Mouse (Mus musculus) heart, postnatal 10 days (tissue): ENCODE measurements around the gene Rapgef1. TPM values are rescaled to one million over a fixed set of nuclear protein-coding genes. Genes with fewer than 3 reads are reported as not detected.
A peak's percentile ranks its signal among the peaks of the same experiment; 100 is the strongest.

Source experiments
- DNase-seq, 2 experiments: peaks; one replicate each; pipeline ENCODE4 v3.0.0; 2021
- intact Hi-C: fragments of 180-260 bp; cut with DNase I; formaldehyde crosslinking; loops from one replicate; pipeline ENCODE4 v1.15.1; 2025
- total RNA-seq, 2 experiments: library from RNA; stranded (reverse); gene quantifications; 2 replicates each; pipeline ENCODE4 v1.2.3; 2021

The Rapgef1 gene
- total RNA-seq, 2 experiments from 2014 or later, result 92.7 to 102 TPM

DNA sequence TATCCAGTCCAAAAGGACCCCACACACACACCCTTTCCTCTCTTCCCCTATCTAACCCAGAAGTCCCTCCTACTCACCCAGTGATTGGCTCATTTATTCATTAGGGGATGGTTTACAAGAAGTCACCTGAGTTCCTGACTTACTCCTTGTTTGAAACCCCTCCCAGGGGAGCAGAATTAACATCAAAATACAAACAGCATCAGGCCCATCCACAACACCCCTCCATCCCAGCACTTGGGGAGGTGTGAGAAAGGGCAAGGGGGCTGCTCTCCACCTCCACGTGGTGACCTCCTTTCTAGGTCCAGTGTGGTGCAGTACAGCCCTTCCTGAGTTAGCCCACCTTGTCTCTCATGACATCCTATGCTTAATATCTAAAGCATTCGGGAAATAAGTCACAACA lies 110.0 kb downstream of the Rapgef1 start:
- no peak for DNase-seq
- intact Hi-C loops, result no loop called here

GRCm38 (mm10) chr2:29731545-29731944 lies 112.0 kb downstream of the Rapgef1 start:
- DNase-seq, result peak; percentile 59 to 62
- intact Hi-C loops, result loop anchor here (2.0 kb wide), 1 partner anchor 113 kb away; the partner anchor contains the start of gene Rapgef1

- DNase-seq, result no peak
- intact Hi-C loops, result no loop called here
Measured at GRCm38 (mm10) chr2:29732559-29732958, 113.0 kb downstream of the Rapgef1 start.

DNA sequence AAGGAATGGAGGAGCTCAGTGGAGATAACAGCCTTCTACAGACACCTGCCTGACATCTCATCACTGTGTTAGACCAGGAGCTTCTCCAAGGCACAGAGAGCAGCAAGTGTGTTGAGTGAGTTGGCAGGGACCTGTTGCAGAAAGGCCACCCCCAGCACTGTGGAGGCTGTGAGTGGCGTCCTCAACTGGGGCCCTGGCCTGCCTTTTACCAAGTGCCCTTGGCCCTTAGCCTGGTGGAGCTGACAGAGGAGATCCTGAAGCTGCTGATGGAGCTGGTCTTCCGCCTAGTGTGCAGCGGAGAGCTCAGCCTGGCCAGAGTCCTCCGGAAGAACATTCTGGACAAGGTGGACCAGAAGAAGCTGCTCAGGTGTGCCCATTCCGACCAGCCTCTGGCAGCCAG lies 113.8 kb downstream of the Rapgef1 start:
- intact Hi-C loops, result no loop called here

DNA sequence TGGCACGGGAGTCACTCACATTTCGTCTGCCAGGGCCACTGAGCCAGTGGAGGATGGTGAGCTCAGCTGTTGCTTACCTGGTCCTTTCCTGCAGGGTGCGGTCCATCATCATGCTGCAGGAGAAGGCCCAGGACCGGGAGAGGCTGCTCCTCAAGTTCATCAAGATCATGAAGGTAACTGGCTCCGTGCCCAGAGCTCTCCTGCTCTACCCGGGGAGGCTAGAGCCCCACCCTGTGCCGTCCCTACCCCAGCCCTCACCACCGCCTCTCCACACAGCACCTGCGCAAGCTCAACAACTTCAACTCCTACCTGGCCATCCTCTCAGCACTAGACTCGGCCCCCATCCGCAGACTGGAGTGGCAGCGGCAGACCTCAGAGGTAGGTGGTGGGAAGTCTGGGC lies 116.2 kb downstream of the Rapgef1 start:
- intact Hi-C loops, result no loop called here
- no peak for DNase-seq

More for the DNA sequence above, 113.8 kb downstream of the Rapgef1 start:
- DNase-seq, result no peak

DNA sequence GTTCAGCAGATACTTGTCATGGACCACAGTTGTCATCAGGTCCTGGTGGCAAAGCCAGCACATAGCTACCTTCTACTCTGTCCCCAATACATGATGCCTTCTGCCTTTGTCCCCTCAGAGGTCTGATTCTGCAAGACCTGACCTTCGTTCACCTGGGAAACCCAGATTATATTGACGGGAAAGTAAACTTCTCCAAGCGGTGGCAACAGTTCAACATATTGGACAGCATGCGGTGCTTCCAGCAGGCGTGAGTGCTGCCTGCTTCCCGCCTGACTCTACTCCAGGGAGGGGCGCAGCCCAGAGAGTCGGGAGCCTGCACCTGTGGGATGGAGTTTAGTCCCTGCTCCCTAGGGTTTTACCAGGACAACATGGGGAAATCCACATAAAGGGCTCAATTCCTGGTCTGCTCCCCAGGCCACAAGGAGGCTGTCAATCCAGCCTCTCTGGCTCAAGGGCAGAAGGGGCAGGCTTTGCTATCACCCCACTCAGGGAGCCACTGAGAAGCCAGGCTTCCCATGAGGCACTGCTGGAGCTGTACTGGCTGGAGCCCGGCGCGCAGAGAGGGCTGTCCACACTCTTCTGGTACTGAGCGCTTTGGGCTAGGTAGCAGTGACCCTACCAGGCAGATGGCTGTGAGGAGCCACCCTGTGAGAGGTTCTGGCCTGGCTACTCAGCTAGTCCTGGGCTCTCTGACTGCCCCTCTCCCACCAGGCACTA lies 117.8 kb downstream of the Rapgef1 start:
- peak; percentile 53 for DNase-seq

DNA sequence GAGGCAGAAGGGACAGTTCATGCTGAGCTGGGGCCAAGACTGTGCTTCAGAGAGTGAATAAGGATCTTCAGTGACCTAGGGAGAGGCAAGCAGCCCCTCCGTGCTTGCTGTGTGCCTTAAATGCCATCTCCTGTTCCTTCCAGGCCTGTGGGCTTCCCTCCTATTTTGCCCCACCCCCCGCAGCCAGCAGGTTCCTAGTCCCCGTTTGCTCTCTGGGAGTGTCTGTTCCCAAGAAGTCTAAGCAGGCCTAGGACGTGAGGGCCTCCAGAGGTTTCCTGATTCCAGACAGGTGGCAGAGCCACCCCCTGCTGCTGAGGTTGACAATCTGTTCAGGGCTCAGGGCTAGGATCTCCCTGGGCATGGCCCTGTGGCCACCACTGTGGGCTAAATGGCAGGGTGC lies 119.3 kb downstream of the Rapgef1 start:
- intact Hi-C loops, result no loop called here
- no peak for DNase-seq

More for the DNA sequence above, 117.8 kb downstream of the Rapgef1 start:
- intact Hi-C loops, result no loop called here

DNA sequence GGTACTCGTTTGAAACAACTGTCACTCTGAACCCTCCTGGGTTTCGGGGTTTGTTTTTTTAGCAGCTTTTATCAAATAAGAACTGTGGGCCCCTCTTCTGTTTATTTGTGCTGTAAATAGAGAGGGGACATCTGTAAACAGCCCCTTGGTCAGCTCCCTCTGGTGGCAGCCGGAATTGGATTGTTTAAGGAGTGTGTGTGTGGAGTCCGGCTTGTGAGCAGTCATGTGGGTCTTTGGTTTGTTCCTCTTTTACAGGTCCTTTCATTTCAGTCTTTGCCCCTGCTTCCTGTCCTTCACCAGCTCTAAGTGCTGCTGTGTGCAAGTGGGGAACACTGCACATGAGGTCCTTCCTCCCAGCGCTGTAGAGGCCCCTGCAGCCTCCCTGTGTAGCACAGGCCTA lies 119.8 kb downstream of the Rapgef1 start:
- no peak for DNase-seq

GRCm38 (mm10) chr2:29741207-29741606 lies 121.7 kb downstream of the Rapgef1 start:
- no peak for DNase-seq
- intact Hi-C loops, result no loop called here

More for the DNA sequence above, 119.8 kb downstream of the Rapgef1 start:
- intact Hi-C loops, result no loop called here

- intact Hi-C loops, result no loop called here
Measured at GRCm38 (mm10) chr2:29744256-29744655, 124.7 kb downstream of the Rapgef1 start.

GRCm38 (mm10) chr2:29747188-29747782 lies 127.8 kb downstream of the Rapgef1 start:
- intact Hi-C loops, result no loop called here
- no peak for DNase-seq

More at GRCm38 (mm10) chr2:29744256-29744655, 124.7 kb downstream of the Rapgef1 start:
- no peak for DNase-seq

DNA sequence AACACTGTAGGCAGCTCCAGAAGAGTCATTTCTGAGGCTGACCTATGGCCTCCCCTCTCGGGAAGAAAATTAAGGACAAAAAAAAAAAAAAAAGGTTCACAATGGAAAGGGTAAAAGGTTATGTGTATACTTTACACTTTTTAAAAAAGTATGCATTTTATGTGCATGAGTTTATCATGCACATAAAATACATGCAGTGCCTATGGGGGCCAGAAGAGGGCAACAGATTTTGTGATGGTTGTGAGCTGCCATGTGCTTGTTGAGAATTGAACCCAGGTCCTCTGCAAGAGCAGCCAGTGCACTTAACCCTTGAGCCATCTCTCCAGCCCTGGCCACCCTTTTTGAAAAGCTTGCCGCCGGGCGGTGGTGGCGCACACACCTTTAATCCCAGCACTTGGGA lies 128.3 kb downstream of the Rapgef1 start:
- DNase-seq, result no peak
- intact Hi-C loops, result no loop called here

DNA sequence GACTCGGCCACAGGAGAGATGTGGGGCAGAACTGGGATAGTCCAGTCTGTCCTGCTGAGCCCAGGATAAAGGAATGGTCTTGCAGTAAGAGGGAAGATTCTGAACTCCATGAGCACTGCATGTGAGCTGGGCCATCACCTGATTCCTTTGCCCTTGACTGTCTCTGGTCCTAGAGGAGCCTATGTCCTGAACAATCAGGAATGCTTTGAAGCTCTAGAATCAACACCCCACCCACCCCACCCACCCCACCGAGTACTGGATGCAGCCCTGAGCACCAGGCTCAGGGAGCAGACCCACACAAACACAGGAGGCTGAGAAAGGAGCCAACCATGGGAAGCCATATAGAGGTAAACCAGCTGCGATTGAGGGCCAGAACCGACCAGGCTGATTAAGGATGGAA lies 129.0 kb downstream of the Rapgef1 start:
- intact Hi-C loops, result no loop called here

DNA sequence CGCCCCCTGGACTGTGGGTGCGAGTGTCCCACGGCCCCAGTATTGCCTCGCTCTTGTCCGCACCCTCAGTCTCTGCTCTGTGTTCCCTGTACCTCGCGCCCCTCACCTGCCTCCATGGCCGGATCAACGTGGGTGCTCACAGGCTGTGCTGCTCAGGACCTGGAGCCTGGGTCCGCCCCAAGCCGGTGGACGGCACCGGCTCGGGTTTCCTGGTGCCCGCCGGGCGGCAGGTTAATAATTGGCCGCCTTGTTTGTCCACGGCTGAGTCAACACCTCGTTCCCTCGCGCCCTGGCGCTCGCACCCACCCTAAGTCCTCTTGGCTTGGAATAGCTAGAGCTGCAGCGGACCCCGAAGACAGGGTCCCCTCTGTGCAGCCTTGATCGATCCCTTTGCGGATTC lies 132.0 kb downstream of the Rapgef1 start, which contains the start of gene Gm13420:
Gene Gm13420 (minus strand): TSS at position 189 of the 400 bp plus-strand sequence.
- DNase-seq, result no peak
- intact Hi-C loops, result no loop called here

More for the DNA sequence above, 129.0 kb downstream of the Rapgef1 start:
- DNase-seq, result no peak

DNA sequence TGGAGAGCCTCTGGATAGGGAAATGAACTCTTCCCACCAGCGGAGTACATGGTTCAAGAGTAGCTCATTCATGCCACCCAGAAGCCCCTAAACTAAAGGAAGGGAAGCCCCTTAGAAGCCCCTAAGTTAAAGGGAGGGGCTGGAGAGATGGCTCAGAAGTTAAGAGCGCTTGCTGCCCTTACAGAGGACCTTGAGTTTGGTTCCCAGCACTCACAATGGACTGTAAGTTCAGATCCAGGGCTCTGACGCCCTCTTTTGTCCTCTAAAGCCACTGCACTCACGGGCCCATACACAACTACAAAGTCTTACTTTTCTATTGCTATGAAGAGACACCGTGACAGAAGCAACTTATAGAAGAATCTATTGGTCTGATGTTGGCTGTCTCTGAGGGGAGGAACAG lies 132.9 kb downstream of the Rapgef1 start:
- intact Hi-C loops, result no loop called here
- DNase-seq, result no peak

GRCm38 (mm10) chr2:29755693-29756092 lies 136.2 kb downstream of the Rapgef1 start:
- DNase-seq, result no peak
- intact Hi-C loops, result no loop called here

GRCm38 (mm10) chr2:29764831-29765230 lies 145.3 kb downstream of the Rapgef1 start:
- intact Hi-C loops, result loop anchor here (2.0 kb wide), 2 partner anchors 52 to 94 kb away; no protein-coding TSS in a partner anchor
- DNase-seq, result peak; percentile 51 to 77

GRCm38 (mm10) chr2:29767976-29768709 lies 148.6 kb downstream of the Rapgef1 start:
- intact Hi-C loops, result no loop called here
- DNase-seq, result no peak

DNA sequence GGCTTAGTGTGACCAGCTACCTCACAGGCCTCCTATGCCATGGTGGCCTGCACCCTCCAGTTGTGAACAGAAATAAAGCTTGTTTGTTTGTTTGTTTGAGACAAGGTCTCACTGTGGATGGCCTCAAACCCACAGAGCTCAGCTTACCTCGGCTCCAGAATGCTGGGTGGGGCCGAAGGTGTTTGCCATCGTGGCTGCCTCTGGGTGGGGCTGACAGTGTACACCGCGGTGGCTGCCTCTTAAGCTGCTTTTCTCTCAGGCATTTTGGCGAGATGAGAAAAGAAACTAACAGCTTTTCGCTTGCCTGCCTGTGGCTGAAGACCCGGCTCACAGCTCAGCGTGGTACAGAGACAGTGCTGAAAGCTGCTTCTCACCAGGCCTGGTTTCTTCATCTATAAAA lies 149.4 kb downstream of the Rapgef1 start:
- intact Hi-C loops, result no loop called here
- no peak for DNase-seq

- no peak for DNase-seq
- intact Hi-C loops, result no loop called here
Measured at GRCm38 (mm10) chr2:29770162-29770561, 150.6 kb downstream of the Rapgef1 start.
